Mouse (Mus musculus): ENCODE results near the gene Bcl9.

Bcl9 gene

DNA sequence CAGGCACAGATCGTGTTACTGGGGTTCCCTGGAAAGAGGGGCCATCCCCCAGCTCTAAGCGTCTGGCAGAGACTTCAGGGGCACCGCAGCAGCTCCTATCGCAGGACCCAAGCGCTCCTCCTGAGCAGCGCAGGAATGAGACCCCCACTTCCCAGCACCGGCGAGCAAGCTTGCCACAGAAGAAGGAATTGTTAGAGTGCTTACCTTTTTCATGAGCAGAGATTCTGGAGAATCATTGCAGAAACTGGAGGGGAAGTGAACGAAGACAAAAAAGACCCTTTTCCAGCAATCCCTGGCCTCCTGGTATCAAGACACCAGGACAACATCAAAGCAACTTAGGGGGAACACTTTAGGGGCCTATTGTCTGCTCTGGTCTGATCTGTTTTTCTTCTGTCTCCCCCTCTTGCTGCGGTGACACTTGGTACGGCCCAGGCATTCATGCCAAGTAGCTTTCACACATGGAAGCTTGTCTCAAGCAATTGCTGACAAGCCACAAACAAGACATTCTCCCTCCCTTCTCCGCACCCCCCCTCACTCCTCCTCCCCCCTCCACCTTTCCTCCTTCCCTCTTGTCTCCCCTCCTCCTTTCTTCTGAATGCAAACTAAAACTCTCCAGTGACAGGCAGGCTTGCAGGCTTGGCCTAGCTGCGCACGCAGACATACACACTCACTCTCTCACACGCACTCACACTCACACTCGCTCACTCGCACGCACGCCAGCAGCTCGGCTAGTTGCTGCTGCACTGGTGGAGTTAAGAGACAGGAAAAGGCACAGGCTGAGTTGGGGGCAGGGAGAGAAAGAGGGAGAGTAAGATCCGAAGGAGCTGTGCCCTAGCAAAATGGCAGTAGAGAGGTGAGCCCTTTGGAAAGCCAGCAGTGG is at the start of gene Bcl9:
Gene Bcl9 (minus strand): TSS at position 365 of the 880 bp plus-strand sequence.
- CTCF ChIA-PET, result interaction anchor here (1.1 kb wide), 1 partner anchor 27 kb away, joined by 6 read pairs; no protein-coding TSS in a partner anchor

DNA sequence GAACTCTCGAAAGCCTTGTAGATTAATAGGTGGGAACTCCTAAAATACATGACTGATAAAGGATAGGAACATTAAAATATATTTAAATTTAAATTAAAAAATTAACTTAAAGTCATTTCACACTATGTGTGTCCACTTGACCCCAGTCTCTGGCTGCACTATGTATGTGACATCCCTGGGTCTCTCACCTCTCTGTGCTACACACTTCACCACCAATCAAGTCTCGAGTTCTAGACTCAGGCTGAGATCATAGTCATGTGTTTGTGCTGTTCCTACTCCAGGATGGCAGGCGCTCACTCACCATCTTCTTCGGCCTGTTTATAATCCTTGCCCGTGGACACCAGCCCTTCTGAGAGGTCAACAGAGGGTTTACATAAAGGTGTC is 41.5 kb upstream of the Bcl9 start:
- CTCF ChIA-PET, result interaction anchor here (0.6 kb wide), 1 partner anchor 84 kb away, joined by 22 read pairs; no protein-coding TSS in a partner anchor

DNA sequence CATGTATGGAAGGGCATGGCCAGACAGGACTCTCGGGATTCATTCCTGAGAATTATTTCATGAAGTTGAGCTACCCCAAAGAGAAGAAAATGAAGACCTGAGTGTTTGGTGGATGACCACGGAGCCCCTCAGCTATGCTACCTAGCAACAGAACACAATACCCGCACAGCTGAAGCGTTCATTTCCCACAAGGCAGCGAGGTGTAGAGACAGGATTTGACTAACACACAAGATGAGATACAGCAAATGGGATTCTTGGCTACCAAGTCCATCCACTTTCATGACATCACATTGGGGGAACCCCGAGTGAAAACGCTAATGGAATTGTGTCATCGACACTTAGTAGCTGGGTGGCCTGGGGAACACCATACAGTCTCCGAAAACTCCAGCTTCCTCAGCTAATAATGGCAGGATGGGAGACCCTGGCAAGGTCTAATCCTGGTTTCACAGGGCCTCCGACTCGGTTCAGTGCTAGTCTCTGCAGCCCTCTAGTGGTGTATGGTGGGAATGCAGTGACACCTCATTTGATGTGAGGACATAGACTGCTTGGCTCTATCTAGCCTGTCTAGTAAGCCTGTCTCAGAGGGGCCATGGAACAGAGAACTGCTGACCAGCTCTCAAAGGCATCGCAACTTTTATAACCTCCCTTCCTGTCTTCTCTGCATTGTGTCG is 40.9 kb upstream of the Bcl9 start:
- CTCF ChIA-PET, result interaction anchor here (0.6 to 0.9 kb wide), 2 partner anchors 84 to 152 kb away, joined by 5 to 22 read pairs; no protein-coding TSS in a partner anchor

DNA sequence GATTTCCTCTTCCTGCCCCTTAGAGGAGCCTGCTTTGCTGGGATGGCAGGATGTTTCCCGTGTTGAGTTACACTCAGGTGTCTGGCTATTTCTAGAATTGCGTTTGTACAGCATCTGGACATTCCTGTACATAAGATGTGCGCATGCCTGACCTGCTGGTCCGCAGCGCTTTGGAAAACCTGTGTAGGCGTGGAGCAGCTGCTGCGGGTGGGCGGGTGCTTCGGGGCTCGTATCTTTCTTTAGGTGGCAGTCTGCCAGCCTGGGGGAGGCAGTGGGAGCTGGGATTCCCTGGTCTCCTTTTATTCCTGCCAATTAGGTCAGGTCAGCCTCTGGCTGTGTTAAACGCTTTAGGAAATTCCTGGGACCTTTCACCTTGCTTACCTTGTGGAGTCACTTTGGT is 39.6 kb upstream of the Bcl9 start:
- CTCF ChIA-PET, result interaction anchor here (0.6 kb wide), 1 partner anchor 51 kb away, joined by 3 read pairs; no protein-coding TSS in a partner anchor

DNA sequence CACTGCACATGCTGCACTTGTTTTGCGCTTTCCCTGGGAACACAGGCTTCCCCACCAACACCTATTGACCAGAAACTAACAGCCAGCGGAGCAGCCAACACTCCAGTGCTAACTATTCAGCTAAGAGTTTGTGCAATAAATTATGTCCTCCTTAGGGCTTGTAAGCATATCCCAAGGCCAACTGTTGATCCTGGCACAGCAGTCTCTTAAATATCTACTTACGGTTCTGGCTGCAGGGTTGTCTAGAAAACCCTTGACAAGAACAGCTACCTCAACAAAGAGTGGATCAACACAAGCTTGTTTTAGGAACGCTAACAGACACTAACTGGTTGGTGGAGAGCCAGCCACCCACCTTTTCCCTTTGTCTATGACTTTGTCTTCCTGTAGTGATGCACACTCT is 38.6 kb upstream of the Bcl9 start:
- CTCF ChIA-PET, result interaction anchor here (1.5 kb wide), 1 partner anchor 134 kb away, joined by 3 read pairs; no protein-coding TSS in a partner anchor

DNA sequence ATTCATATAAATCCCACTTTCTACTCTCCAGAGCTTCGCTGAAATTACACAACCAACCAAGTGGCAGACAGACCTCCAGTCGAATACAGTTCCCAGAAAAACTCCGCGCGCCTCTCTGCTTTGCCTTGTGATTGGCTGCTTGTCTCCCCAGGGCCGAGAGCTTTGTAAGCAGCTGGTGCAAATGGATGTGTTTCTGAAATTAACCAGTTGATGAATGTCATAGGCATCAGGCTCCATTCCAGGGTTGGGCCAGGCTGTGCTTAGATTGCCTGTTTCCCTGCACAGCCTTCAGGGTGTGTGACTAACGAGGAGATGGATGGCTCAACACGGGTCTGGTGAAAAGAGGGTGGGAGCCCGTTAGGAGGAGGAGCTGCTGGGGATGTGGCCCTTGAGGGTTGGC is 36.9 kb upstream of the Bcl9 start:
- CTCF ChIA-PET, result no interaction called here

DNA sequence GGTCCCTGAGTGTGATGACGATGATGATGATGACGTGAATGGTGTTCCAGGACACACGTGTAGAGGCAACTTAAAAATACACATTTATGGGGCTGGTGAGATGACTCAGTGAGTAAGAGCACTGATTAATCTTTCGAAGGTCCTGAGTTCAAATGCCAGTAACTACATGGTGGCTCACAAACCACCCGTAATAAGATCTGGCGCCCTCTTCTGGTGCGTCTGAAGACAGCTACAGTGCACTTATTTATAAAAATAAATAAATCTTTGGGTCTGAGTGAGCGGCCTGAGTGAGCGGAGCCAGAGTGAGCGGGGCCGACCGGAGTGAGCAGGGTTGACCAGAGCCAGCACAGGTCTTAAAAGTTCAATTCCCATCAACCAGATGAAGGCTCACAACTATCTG is 34.5 kb upstream of the Bcl9 start:
- CTCF ChIA-PET, result no interaction called here

DNA sequence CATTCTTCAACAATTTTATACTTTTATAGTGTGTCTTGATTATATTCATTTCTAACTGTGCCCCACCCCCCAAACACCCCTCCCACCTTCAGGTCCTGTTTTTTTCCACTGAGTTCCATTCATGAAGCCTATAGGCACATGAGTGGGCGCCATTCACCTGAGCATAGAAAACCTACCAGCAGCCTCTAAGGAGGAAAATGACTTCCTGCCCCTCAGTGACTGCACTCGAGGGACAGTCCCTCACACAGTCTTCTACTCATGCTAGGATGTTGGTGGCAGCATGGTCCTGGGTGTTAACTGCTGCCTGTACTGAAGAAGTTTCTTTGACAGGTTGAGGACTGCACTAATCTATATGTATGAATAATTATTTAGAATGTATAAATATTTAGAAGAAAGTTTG is 30.1 kb upstream of the Bcl9 start:
- CTCF ChIA-PET, result no interaction called here

DNA sequence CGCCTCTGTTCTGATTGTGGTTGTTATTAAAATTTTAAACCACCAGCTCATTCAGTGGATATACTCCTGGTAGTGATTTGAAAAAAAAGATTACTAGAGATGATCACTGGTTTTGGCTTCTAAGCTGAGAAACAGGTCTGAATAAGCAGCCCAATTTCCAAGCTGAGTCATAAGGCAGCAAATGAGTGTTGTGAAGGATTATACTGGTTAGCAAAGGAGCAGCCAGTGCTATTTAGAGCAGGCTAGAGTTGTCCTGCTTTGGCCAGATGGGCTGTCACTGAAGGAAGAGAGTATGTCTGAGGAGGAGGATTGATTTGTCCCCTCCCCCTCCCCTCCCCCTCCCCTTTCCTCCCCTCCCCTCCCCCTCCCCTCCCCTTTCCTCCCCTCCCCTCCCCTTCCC is 29.6 kb upstream of the Bcl9 start:
- CTCF ChIA-PET, result no interaction called here

DNA sequence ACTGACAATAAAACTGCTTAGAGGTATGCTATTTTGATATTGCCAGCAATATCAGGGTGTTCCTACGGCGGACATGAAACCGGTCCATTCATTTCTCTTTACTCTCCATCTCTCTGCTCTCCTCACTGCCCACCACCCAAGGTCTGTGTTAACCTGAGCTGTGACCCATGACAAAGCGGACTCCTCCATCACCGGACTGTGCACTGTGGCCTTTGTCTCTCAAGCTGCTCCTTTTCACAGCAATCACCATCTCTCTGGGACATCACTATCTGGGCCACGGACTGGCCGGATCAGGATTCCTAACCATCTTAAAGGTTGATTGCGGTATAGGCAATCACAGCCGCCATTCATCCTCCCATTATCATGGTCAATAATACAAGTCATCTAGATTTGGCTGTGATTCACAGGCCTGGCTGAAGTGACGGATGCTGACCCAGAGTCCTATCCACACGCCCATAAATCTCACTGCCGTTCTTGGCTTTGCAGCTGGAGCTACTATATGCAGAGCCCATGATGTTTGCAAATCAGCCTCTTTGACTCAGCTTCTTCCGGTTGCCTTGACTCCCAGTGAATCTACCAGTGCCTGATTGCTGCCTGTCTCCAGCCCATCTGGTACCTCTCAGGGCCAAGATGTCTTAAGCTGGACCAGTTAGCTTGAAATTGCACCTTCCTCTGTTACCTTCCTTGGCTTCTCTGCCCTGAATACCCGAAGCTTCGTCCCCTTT is 28.1 kb upstream of the Bcl9 start:
- CTCF ChIA-PET, result interaction anchor here (0.6 kb wide), 1 partner anchor 159 kb away, joined by 4 read pairs; no protein-coding TSS in a partner anchor

DNA sequence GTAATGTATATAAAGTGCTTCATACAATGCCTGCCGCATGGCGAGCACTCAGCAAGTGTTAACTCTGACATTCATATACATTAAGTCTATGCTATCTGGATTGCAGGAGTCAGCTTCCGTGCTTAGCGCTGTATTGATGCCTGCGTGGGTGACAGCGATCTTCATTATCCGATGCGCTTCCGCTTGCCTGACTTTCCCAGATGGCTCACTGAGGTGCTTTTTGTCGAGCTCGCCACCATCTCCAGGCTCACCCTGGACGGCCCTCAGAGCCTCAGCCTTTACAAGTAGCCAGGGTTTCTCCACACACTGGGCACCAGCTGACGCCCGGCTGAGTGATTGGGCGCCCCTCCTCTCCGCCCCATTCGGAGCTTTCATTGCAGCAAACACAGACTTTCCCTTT is 26.3 kb upstream of the Bcl9 start:
- CTCF ChIA-PET, result no interaction called here

DNA sequence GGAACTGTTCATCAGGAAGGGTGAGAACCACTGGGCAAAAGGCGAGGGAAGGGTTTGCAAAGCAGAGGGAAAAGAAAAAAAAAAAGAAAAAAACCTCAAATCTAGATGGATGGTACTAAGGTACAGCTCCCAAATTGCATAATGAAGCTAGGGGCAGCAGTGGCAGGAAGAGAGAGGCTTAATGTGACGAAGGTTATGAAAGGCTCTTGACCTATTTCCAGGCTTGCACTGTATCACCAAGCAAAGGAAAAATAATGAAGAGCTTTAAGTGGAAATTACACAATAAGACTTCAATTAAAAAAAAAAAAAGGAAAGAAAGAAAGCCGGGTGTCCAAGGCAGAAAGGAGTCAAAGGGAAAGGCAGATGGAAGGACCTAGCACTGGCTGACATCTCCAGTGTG is 19.6 kb upstream of the Bcl9 start:
- CTCF ChIA-PET, result no interaction called here

DNA sequence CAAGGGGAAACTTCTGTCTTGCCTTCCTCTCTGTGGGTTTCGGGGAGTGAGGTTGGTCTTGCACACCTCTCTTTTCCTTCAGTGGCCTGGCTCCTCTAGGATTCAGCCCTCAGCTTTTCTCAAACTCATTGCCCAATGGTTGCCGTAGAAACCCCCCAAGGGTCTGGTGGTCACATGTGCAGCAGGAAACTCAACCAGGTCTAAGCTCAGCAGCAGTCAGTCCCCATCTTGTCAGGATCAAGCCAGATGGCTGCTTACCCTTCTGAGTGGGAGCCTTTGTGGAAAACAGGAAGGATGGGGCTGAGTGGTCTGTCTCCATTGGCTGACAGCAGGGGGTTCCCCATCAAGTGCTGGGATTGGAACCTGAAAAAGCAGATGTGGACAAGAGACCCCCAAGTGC is 15.7 kb upstream of the Bcl9 start:
- CTCF ChIA-PET, result no interaction called here

DNA sequence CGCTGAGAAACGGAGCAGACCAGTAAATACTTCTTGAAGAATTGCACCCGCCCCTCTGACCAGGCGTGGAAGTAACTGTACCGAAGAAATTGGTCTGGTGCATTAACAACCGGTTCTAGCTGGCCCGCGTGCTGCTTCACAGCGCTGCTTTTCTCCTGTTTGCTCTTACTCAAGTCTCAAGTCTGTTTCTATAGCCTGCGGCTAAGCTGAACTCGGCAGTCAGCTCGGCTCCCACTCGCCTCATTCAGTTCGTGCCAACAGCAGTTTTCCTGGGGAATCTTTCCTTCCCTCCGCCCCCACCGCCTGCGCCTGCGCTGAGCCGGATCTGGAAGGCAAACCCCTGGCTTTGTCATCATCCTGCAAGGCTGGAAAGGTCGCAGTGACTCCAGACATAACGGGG is 14.3 kb upstream of the Bcl9 start:
- CTCF ChIA-PET, result no interaction called here

DNA sequence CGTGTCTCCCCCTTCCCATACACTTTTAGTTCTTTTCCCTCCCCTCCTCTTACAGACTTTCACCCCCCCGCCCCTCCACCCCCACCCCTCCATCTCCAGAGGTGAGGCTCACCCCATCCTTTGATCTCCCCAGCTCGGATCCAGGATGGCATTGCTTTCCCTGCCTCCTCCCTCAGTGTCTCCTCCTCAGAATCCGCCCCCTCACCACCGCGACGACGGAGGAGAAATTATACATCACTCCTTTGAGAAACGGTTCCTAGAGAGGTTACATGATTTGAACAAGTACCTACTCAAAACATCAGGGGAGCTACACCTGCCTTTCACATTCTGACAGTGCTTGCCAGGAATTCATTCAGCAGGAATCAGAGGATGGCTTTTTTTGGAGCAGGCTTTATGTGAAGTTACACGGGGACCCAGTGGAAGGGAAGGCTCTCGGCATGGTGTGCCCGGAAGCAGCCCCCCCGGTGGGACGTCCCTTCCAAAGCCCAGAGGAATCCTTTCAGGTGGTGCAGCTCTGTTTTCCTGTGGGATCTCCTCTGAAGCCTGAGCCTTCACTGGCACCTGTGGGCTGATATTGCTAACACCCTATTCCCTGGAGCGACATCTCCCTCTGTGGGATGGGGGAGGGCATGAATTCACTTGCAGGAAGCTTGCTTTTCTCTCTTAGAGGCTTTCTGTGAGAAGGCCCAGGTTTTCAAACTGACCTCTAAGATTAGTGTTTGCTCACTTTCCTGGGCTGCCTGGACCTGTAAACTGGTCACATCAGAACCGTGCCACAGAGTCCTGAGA is 12.2 kb upstream of the Bcl9 start:
- CTCF ChIA-PET, result interaction anchor here (0.9 kb wide), 1 partner anchor 120 kb away, joined by 13 read pairs; no protein-coding TSS in a partner anchor

DNA sequence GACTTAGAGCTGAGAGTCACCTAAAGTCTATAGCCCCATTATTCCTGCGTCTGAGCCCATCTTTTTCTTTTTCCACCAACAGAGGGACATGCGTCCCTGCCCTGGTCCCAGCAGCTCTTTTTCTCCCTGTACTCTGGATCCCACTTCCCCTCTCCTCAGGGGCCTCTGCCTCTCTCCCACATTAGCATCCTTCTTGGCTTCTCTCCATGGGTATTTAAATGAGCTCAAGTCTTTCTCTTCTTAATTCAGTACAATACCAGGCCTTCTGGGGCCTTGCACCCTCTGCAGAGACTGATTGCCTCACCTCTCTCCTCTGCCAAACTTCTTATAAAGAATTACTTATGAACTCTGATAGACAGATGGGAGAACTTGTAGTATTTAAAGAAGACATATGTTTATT is 10.7 kb upstream of the Bcl9 start:
- CTCF ChIA-PET, result no interaction called here

DNA sequence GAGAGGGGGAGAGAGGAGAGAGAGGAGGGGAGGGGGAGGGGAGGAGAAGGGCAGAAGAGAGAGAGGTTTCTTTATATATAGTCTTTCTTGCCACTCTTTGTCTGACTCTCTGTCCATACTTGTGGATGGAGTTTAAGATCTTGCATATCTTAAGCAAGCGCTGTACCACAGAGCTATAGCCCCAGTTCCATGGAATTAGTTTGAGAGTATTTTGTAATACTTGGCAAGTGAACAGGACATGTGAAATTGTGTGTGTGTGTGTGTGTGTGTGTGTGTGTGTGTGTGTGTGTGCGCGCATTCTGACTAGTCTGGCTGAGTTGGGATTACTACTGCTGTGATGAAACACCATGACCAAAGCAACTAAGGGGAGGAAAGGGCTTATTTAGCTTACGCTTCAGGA is 8.2 kb upstream of the Bcl9 start:
- CTCF ChIA-PET, result interaction anchor here (1.3 kb wide), 1 partner anchor 12 kb away, joined by 8 read pairs; no protein-coding TSS in a partner anchor

DNA sequence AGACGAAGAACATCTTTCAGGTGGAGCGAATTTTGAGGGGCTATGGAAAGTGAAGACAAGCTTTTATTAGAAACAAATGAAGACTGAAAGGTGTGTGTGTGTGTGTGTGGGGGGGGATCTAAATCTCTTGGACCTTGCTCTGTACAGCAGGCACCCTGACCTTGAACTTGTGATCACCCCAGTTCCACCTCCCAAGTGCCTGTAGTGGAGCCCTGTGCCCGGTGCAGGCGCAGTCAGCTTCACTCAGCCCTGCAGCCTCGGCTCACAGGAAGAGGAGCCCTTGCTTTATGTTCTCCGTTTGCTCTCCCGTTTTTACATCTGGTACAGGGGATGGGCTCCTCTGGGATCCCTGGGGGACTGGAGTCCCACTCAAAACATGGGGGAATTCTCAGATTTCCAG is 3.9 kb upstream of the Bcl9 start:
- CTCF ChIA-PET, result no interaction called here

DNA sequence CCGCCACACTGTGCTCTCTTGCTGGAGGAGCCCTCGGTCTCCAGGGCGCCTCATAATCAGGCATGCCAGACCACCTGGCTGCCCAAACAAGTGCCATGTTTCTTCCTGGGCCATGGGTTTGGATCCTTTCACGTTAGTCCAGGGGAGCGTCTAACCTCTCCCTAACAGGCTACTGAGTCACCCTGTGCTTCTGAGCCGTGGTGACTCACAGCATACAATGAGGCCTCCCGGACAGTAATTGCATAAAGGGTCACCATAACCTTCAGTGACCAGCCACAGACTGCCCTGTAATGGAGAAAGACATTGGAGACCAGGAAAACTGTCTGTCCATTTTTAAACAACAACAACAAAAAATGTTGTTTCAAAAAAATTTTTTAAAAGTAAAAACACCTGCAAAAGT is 2.7 kb upstream of the Bcl9 start:
- CTCF ChIA-PET, result no interaction called here

DNA sequence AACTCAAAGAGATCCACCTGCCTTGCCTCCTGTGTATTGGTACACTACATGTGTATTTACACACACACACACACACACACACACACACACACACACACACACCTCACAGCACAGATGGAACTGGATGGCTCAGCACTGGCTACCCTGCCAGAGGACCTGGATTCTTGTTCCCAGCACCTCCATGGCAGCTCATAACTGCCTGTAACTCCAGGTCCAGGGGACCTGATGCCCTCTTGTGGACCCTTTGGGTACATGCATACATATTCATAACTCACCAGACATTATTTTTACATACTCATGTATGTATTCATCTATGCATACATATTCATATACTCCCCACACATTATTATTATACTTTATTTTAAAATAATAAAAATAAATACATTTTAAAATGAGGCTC is 2.2 kb upstream of the Bcl9 start:
- CTCF ChIA-PET, result no interaction called here

DNA sequence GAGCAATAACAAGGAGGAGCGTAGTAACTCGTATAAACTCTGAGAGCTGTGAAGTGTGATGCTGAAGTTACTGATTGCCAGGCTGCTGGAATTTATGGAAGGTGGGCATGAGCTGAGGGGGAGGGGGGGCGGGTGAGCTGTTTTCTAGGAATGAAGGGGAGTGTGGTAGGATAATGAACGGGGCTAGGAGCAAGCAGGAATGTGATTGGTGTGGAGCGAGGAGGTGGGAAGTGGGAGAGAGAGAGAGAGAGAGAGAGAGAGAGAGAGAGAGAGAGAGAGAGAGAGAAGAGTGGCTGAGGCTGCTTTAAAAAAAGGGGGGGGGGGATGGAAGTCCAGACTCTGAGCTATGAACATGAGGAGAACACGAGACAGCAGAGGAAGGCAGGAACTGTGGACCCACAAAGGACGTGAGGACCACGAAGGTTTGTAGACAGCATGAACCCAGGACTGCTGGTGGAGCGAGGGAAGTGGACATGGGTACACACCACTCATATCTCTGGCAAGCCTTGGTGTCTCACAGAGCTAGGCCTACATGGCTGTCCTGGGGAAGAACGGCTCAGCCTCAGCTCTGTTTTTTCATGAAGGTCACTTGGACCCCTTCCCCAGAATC is 1.2 kb upstream of the Bcl9 start:
- CTCF ChIA-PET, result interaction anchor here (0.7 to 1.1 kb wide), 2 partner anchors 28 to 79 kb away, joined by 4 to 6 read pairs; no protein-coding TSS in a partner anchor

All from spleen, embryonic (tissue).